Mouse (Mus musculus) hematopoietic multipotent progenitor cell, adult 10-12 weeks (in vitro differentiated cells): ENCODE measurements around the gene Gm5799. TPM values are rescaled to one million over a fixed set of nuclear protein-coding genes. Genes with fewer than 3 reads are reported as not detected.

ENCODE experiments used
- polyA plus RNA-seq: library from polyadenylated mRNA; stranded (reverse); fragments of >175 nt; gene quantifications from 2 replicates; pipeline ENCODE4 v1.2.3, GENCODE M21; 2012; ENCODE audit warnings: low replicate concordance

Gm5799 gene
- not detected in 2 replicates for polyA plus RNA-seq

GRCm38 (mm10) chr14:43543276-43543675 is at the start of gene Gm5799:
Gene Gm5799, plus strand, starts transcription at chr14:43543576.

GRCm38 (mm10) chr14:43579046-43579445 is 35.7 kb downstream of the Gm5799 start, which contains the start of gene Gm17654:
Gene Gm17654, minus strand, starts transcription at chr14:43579146.

Other genes starting within 250 kb of the Gm5799 start
- not detected in 2 replicates for gene Gm8127, start 249.7 kb upstream of the Gm5799 start, polyA plus RNA-seq
- not detected in 2 replicates for gene 1700001F09Rik, start 195.8 kb upstream of the Gm5799 start, polyA plus RNA-seq
- not detected in 2 replicates for gene Gm8138, start 127.2 kb upstream of the Gm5799 start, polyA plus RNA-seq
- gene Gm17654, start 35.6 kb downstream of the Gm5799 start, polyA plus RNA-seq: not detected in 2 replicates
- not detected in 2 replicates for gene Gm10375, start 64.4 kb downstream of the Gm5799 start, polyA plus RNA-seq
- gene Gm8165, start 133.6 kb downstream of the Gm5799 start, polyA plus RNA-seq: not detected in 2 replicates
- 0.08 TPM in 1 of 2 replicates, not detected in the other for gene Gm7324, start 154.3 kb downstream of the Gm5799 start, polyA plus RNA-seq
- gene Gm16506, start 183.9 kb downstream of the Gm5799 start, polyA plus RNA-seq: not detected in 2 replicates
- gene Gm6526, start 204.3 kb downstream of the Gm5799 start, polyA plus RNA-seq: not detected in 2 replicates
- gene Gm8180, start 241.2 kb downstream of the Gm5799 start, polyA plus RNA-seq: not detected in 2 replicates